Mouse (Mus musculus) embryonic facial prominence, embryonic 11.5 days (tissue): ENCODE data around the gene Zbtb25. TPM values are rescaled to one million over a fixed set of nuclear protein-coding genes. Genes with fewer than 3 reads are reported as not detected.

Experiments used
- ATAC-seq: fragments of 200-750 bp; cut with Nextera tagmentation; replicated peaks from 2 replicates; pipeline ENCODE4 v1.8.0; 2017; ENCODE audit warnings: low read depth; ENCODE audit not compliant: insufficient number of reproducible peaks, low FRiP score, low TSS enrichment
- DNase-seq: peaks from one replicate; pipeline ENCODE4 v3.0.0-alpha.2; 2015; ENCODE audit warnings: low spot score
- H3K27ac ChIP-seq: fragments of 300-500 bp; sonication (generic); replicated peaks from 2 replicates; pipeline ENCODE4 v1.5.1; 2014; ENCODE audit warnings: mild to moderate bottlenecking, low read depth, low read length, control low read depth
- H3K27me3 ChIP-seq: fragments of 300-500 bp; sonication (generic); 2 replicates; pipeline ENCODE4 v1.6.1; 2014; ENCODE audit warnings: mild to moderate bottlenecking, low read length, moderate library complexity, mixed read lengths; ENCODE audit not compliant: control insufficient read depth, insufficient read depth
- H3K36me3 ChIP-seq: fragments of 300-500 bp; sonication (generic); replicated peaks from 2 replicates; pipeline ENCODE4 v1.6.1; 2014; ENCODE audit warnings: low read depth, mild to moderate bottlenecking, low read length, moderate library complexity, mixed read lengths; ENCODE audit not compliant: control insufficient read depth, insufficient read depth
- H3K4me1 ChIP-seq: fragments of 300-500 bp; sonication (generic); 2 replicates; pipeline ENCODE4 v1.6.1; 2014; ENCODE audit warnings: low read length, mixed read lengths; ENCODE audit not compliant: control insufficient read depth, insufficient read depth
- H3K4me2 ChIP-seq: fragments of 300-500 bp; sonication (generic); 2 replicates; pipeline ENCODE4 v1.6.1; 2014; ENCODE audit warnings: low read depth, mild to moderate bottlenecking, control low read depth, low read length, moderate library complexity
- H3K4me3 ChIP-seq: fragments of 300-500 bp; sonication (generic); 2 replicates; pipeline ENCODE4 v1.5.1; 2014; ENCODE audit warnings: low read depth, low read length, control low read depth
- H3K9ac ChIP-seq: fragments of 300-500 bp; sonication (generic); replicated peaks from 2 replicates; pipeline ENCODE4 v1.6.1; 2014; ENCODE audit warnings: mild to moderate bottlenecking, control low read depth, low read length
- H3K9me3 ChIP-seq: fragments of 300-500 bp; sonication (generic); replicated peaks from 2 replicates; pipeline ENCODE4 v1.6.1; 2016; ENCODE audit warnings: mild to moderate bottlenecking, low read length, inconsistent platforms, mixed read lengths; ENCODE audit not compliant: control insufficient read depth
- WGBS: fragments of 180-500 bp; shearing (Covaris S2); extraction: QIAGEN DNeasy Blood & Tissue Kit; methylation state at CpG from one replicate; pipeline ENCODE4 v1.1.7; 2014; 5-methylcytosine and 5-hydroxymethylcytosine counted together
- polyA plus RNA-seq: library from polyadenylated mRNA; unstranded; fragments of >200 nt; fragmentation: Nextera tagmentation; extraction: Ambion mirVana; gene quantifications from 2 replicates; pipeline ENCODE4 v1.2.1, GENCODE M21; 2014

The Zbtb25 gene
- polyA plus RNA-seq, 1 experiment from 2014 or later, result 21.2 TPM

DNA sequence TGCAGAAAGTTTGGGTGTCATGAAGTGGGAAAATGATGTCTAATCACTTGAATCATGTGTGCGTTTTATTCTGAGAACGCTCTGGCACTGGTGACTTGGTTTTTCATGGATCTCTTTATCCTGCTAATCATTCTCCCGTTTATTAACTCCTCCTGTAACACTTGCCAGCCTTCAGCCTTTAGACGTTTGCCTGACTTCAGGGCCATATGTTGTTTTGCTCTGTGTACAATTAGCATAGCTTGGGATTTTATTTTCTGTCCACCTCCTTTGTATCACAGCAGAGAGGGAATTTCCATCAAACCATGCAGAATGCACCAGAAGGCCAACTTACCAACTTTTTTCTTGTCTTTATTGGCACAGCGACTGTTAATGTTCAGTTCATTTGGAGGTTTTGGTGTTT is 71.6 kb downstream of the Zbtb25 start:
- Histone ChIP-seq H3K27ac (no peak overlapping the region), H3K9me3 (no peaks in the 10 kb centered on the region), H3K4me3 (no peak overlapping the region), H3K36me3 (no peaks in the 10 kb centered on the region; the same call in 1 of the 2 replicates), H3K9ac (no peak overlapping the region), H3K4me1 (no peaks in the 10 kb centered on the region), H3K27me3 (no peaks in the 10 kb centered on the region), H3K4me2 (no peak overlapping the region)
- DNase-seq (no peak), ATAC-seq (no peak)
- WGBS, result 86% methylated on average over 5 of the region's 5 CpGs

Other genes with a start within 250 kb of the Zbtb25 start
- 0.47 and 0.62 TPM in 2 replicates for gene Esr2, start 192.3 kb downstream of the Zbtb25 start, polyA plus RNA-seq
- gene Tex21, start 122.9 kb downstream of the Zbtb25 start, polyA plus RNA-seq, result not detected in 2 replicates
- gene Mthfd1, start 114.3 kb downstream of the Zbtb25 start, polyA plus RNA-seq, result 85.5 and 85.8 TPM in 2 replicates
- 1.9 and 2.0 TPM in 2 replicates for gene Akap5, start 44.7 kb downstream of the Zbtb25 start, polyA plus RNA-seq
- 11.3 and 11.7 TPM in 2 replicates for gene Zbtb1, start 664 bp upstream of the Zbtb25 start, polyA plus RNA-seq
- 3.9 and 6.0 TPM in 2 replicates for gene Hspa2, start 34.6 kb upstream of the Zbtb25 start, polyA plus RNA-seq
- gene Ppp1r36, start 47.9 kb upstream of the Zbtb25 start, polyA plus RNA-seq, result 1.2 and 2.5 TPM in 2 replicates
- gene Plekhg3, start 161.3 kb upstream of the Zbtb25 start, polyA plus RNA-seq, result 2.0 and 2.1 TPM in 2 replicates